Mouse (Mus musculus): ENCODE results near the gene Wipi2.

The Wipi2 gene

DNA sequence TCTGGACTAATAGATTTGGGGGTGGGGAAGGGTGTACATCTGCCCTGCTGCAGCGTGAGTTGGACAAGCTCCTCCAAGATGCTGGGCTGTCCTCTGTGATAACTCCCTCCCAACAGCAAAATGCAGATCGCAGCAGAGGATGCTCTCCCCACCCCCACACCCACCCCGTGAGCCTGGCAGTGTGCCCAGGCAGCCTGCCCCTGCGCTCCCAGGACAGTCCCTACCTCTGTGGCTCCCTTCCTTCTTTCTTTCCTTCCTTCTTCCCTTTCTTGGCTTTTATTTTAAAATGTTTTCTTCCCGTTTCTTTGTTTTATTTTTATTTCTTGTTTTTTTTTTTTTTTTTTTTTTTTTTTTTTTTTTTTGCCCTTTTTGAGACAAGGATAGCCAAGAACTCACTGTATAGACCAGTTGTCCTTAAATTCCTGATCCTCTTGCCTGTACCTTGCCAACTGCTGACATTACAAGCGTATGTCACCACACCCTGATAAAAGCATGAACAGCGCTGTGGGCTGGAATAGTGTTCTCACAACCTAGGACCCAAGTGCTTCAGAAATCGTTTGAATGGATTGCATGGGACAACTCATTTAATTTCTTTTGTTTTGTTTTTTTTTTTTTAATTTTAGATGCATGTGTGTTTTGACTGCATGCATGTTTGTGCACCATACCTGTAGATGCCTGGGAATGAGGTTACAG is 66.4 kb downstream of the Wipi2 start:
- DNase-seq = no peak

DNA sequence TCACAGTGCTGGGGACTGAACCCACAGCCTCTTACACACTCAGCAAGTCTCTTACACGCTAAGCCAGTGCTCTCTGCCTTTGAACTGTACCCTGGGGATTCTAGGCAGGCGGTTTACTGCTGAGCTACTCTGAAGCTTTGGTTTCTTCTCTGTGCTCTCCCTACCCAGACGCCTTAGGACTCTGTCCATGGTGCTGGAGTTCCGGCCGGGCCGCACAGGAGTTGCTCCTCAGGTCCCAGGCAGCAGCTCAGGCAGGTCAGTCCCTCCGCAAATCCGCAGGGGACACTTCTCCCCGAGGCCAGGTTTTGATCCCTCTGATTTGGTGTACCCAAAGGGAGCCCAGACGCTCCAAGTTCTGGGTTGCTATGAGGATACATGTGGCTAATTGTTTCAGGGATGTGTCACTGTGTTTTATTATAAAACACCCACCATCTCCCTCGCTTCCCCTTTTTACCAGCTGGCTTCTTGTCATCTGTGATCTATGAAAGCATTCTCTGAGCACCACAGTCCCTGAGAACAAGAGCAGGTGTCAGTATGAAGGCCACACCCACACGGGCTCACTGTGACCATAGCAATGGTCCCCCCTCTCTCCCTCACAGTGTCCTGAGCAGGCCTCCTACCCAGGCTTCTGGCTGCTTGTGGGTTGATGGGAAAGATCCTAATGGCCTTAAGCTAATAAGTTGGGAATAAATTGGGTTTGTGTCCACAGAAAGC is 67.3 kb downstream of the Wipi2 start:
- no peak for DNase-seq

DNA sequence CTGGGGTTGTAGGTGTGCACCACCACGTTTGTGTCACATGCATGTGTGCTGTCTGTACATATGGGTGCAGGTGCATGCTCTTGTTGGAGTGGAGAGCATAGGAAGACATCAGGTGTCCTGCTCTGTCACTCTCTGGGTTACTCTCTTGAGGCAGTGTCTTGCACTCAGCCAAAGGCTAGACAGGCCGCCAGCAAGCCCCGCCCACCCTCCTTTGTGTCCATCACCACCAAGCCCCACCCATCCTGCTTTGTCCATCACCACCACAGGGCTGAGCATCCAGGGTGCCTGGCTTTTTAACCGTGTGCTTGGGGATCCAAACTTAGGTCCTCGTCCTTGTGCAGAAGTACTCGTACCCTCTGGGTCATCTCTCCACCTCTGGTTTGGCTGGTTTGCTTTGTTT is 68.8 kb downstream of the Wipi2 start:
- no peak for DNase-seq

DNA sequence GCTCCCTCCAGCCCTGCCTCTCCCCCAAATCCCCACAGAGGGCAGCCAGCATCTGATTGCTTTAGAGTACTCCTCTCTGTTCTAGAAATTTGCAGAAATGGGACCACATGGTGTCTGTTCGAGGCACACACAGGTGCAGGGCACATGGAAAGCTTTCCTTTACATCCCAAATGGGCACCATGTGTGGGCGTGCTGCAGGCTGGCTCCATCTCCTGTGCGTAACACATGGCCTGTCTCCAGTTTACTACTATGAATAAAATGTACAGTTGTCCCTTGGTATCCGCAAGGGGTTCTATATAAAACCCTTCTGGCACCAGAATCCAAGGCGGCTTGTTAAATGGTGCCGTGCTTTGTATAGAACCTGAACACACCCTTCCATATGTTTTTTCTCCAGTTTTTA is 69.4 kb downstream of the Wipi2 start:
- DNase-seq = peak; percentile 75

DNA sequence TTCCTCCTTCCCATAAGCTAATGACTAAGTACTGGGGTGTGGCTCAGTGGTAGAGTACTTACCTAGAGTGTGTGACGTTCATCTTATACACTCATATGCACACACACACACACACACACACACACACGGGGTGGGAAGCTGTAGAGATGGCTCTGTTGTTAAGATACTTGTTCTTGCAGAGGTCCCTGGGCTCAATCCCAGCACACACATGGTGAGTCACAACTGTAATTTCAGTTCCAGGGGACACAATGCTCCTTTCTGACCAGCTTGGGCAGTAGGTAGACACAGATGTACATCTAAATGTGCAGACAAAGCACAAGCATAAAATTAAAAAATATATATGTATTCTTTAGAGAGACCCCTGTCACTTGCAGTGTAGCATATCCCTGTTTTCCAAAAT is 70.2 kb downstream of the Wipi2 start:
- DNase-seq = no peak

DNA sequence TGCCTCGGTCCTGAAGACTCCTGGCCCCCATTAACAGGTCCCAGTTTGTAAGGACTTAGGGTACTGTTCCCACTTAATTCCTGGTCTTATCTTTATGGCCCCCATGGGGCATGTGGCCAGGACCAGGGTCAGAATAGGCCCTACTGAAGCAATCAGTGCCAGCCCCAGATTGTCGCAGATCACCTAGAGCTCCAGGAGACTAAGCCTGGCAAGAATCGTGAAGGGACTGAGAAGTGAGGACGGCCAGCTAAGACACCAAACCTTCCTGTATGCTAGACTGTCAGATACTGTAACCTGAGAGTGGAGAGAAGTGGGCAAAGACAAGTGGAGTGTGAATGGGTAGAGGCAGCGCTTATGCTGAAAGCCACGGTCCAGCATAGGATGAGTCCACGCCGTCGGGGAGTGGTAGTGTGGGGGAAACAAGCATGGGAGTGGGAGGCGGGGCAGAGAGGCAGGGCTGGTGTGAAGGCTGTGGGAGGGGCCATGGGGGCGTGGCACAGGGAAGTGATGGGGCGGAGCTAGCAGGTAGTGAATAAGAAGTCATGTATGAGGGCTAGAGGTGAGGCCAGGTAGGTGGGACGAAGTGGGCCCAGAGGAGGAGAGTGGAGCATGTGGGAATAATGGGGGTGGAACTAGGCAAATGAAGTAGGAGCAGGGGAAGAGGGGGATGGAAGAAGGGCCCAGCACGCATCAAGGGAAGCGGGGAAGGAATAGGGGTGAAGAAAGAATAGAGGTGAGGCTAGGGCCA is 73.5 kb downstream of the Wipi2 start:
- DNase-seq = no peak

DNA sequence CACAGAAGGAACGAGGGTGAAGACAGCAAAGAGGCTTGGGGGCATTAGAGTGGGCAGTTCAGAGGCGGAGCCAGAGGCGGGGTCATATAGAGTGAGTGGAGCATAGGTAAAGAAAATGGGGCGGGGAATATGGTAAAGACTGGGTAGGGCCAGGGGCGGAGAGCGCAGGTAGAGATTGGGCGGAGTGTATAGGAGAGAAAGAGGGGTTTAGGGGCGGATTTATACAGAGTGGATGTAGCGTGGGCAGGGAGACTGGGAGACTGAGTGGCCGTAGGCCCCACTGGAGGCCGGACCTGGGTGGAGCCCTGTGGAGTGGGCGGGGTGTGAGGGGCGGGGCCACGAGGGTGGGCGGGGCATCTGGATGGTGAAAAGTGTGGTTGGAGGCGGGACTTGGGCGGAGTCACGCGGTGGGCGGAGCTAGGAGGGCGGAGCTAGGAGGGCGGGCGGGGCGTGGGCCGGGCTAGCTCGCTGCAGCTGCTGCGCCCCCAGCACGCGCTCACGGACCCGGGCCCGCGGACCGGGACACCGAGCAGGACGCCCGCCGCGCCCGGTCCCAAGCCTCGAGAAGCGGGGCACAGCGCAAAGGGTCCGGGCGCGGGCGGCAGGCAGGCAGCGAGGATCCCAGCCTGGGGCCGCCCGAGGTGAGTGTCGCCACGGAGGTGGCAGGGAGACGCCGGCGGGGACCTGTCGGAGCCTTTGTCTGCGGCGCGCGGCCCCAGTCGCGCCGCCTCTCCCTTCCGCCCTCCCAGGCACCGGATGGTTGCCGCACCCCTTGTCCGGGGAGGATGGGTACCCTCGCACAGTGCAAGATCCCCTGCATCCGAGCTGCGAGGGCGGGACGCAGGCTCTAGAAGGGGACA is 74.4 kb downstream of the Wipi2 start:
- DNase-seq = peak; percentile 72

DNA sequence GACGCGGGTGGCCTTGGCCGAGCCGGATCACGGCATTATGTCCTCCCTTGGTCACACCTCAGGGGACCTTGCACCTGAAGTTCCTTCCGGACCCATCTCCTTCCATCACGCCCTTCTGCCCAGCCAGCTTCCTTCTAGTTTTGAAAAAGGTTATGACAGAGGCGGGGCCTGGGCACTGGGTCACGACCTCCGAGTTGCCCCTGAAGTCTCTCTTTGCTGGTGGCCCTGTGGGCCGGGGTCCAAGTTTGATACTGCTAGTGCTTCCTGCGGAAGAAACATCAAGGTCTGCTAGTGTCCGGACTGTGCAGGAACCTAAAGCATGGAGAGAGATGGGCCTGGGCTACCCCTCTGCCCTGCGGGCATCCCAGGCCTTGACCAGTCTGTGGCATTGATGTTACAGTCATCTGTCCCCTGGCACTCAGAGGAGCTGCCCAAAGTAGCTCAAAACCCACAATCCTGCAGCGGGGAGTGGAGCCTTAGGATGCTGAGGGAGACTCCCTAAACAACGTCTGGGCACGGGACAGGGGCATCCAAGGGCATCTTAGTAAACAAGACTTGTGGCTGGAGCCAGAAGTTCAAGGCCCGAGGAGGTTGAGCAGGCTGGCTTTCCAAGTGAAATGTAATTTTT is 75.1 kb downstream of the Wipi2 start:
- DNase-seq = no peak

DNA sequence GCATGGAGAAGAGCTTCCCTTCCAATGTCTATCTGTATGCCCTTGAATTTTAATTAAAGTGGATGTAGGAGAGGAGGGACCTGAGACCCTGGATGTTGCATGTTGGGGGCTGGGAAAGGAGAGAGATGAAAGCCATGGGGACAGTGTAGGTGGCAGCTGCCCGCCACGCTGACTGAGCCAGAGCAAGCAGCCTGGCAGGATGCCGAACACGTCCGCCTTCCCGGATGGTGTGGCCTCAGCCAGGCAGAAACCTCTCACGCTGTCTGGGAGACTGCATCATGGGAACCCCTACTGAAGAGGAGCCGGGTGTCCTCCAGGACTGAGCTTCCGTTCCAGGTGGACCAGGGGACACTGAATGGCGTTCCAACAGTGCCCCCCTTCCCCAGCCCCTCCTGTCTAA is 76.1 kb downstream of the Wipi2 start:
- peak; percentile 82 for DNase-seq

DNA sequence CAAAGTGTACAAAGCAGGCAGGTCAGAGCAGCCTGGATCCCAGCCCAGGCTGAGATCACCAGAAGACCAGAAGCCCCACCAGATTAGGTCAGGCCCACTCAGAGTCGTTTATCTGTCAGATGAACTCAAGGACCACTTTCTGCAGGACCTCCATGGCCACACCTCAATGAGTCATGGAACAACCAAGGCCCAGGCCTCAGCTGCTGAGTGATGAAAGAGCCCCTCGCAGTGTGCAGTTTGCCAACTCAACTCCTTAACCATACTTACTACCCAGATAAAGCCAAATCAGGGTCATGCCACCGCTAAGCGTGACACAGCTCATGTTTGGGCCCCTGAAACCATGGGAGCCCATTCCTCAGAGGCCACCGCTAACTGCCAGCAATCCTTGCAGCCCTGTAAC is 80.2 kb downstream of the Wipi2 start:
- no peak for DNase-seq

DNA sequence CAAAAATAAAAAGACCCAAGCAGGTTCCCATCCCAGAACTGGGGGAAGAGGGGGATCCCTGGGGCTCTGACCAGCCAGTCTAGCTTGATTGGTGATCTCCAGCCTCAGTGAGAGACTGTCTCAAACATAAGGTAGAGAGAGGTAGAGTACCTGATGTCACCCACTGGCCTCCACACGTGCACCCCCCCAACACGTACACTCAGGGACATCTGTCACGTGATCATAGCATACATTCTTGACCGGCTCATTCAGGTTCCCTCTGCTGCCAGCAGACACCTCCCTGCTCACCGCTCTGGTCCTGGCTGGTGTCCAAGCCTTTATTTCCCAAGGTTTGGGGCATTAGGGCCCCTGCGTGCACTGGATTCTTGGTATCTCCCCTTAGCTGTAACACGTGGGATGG is 81.9 kb downstream of the Wipi2 start:
- DNase-seq = no peak

DNA sequence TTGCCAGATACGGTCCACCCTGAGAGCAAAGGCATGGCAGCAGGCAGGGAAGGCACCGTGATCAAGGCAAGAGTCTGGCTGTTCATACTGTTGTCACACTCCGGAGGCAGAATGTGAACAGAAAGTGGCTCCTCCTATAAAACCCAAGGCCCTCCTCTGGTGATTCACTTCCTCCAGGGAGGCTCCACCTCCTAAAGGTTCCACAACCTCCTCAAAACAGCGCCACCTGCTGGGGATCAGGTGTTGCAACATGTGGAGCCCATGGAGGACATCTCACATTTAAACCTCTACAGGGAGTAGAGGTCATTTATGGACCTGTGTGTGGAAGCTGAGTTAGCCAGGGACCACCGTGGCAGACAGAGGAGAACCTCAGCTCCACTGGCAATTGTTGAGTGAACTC is 84.9 kb downstream of the Wipi2 start:
- DNase-seq = no peak

DNA sequence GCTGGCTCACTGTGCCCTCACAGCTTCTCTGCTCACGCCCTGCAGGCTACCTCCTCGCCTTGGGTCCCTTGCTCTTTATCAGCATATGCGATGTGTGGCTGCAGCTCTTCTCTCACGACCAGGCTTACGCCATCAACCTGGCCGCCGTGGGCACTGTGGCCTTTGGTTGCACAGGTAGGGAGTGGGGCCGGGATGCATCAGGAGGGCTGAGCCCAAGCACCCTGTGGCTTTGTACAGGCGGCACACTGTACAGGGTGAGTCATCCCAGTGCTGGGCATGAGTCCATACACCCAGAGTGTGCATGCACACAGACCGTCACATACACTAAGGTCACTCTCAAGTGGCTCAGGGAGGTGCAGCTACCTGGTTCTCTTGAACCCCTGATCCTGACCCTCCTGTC is 86.5 kb downstream of the Wipi2 start:
- DNase-seq = no peak

DNA sequence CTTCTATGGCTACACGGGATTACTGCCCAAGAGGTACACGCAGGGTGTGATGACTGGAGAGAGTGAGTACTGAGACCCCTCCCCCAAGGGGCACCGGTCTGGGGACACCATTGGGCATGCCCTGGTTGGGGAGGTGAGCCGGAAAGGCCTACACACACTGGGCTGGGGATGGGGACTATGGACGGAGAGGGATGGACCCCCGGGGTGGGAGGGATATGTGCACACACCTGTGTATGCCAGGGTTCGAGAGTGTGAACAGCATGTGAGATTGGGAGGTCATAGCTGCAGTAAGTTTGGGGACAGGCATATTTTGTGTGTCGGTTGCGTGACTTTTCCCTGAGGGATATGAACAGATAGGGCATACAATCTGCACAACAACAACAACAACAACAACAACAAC is 87.6 kb downstream of the Wipi2 start:
- DNase-seq = no peak

DNA sequence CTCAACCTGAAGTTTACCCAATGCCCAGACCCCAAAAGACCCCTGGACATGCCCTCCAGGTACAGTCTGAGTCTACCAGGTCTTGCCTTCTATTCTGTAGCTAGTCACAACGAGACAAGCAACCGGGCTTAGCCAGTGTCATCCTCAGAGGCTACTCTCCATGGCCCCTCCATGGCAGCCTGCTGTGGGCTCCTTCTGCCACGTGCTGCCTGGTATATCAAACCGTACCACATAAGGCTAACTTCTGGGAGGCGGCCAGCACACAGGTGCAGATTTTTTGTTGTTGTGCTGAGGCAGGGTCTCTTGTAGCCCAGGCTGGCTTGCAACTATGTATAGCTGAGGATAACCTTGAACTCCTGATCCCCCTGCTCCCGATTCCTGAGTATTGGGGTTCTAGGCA is 88.6 kb downstream of the Wipi2 start:
- DNase-seq = no peak

DNA sequence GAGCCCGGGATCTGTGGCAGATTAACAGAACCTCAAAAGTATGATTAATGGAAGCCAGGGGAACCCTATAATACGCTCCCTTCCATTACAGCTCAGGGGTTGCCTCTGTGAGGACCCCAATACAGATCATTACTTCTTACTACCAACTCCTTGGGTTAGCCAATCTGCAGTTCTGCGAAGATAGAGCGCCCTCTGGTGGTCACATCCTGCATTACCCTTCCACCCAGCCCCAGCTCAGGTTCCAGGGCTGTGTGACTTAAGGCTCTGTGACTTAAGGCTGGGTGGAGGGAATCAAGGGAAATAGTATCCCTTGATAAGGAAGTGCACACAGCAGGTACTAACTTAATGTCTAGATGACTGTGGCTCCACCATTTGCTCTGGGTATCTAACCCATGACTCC is 90.5 kb downstream of the Wipi2 start:
- peak; percentile 90 for DNase-seq

DNA sequence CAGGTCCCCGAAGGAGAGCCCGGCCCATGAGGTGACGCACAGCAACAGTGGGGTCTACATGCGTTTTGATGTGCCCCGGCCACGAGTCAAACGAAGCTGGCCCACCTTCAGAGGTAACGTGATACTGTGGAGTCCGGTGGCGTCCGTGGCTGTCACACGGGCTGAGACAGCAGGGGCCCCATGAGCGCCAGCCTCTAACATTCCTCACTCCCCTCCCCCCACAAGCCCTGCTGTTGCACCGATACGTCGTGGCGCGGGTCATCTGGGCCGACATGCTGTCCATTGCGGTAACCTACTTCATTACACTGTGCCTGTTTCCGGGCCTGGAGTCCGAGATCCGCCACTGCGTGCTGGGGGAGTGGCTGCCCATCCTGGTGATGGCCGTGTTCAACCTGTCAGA is 91.0 kb downstream of the Wipi2 start:
- DNase-seq = no peak

DNA sequence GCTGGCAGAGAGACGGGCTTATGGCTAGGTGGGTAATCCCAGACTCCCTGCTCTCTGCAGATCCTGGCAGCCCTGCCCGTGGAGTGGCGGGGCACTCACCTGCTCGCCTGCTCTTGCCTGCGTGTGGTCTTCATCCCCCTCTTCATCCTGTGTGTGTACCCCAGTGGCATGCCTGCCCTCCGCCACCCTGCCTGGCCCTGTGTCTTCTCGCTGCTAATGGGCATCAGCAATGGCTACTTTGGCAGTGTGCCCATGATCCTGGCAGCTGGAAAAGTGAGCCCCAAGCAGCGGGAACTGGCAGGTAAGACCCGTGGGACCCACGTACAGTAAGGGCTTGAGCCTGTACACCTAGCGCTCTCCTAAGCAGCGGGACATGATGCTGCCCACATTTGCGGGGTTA is 92.4 kb downstream of the Wipi2 start:
- no peak for DNase-seq
